Mouse (Mus musculus) heart, adult 2 months (tissue): ENCODE data around the gene 2700097O09Rik.

Source experiments
- CTCF ChIP-seq: fragments of 200-600 bp; IDR thresholded peaks from 2 replicates; pipeline ENCODE4 v1.8.1; 2022; ENCODE audit warnings: antibody characterized with exemption, mild to moderate bottlenecking, moderate library complexity
- POLR2A ChIP-seq: fragments of 200-500 bp; IDR thresholded peaks from 2 replicates; pipeline ENCODE4 v1.6.1; 2011; ENCODE audit warnings: mild to moderate bottlenecking, low read depth, low read length, control low read depth; ENCODE audit not compliant: insufficient read depth

GRCm38 (mm10) chr12:55054551-55055241, 25.2 kb downstream of the 2700097O09Rik start:
- TF ChIP-seq POLR2A (no peak), CTCF (no peak)
